Mouse (Mus musculus) embryonic facial prominence, embryonic 10.5 days (tissue): Measurements from ENCODE around the gene Gm14698. TPM values are rescaled to one million over a fixed set of nuclear protein-coding genes. Genes with fewer than 3 reads are reported as not detected.
A peak's percentile ranks its signal among the peaks of the same experiment; 100 is the strongest.
"Not testable (repeated sequence)": the region's sequence is repeated elsewhere in the genome, so short reads cannot be mapped to it uniquely, and the experiment has no call there.

Experiments
- DNase-seq: peaks from one replicate; pipeline ENCODE4 v3.0.0-alpha.2; 2017; ENCODE audit warnings: low spot score
- H3K27ac ChIP-seq: fragments of 300-500 bp; sonication (generic); replicated peaks from 2 replicates; pipeline ENCODE4 v1.5.1; 2016; ENCODE audit warnings: mild to moderate bottlenecking
- H3K27me3 ChIP-seq: fragments of 300-500 bp; sonication (generic); replicated peaks from 2 replicates; pipeline ENCODE4 v1.6.1; 2016; ENCODE audit warnings: low read depth, mild to moderate bottlenecking; ENCODE audit not compliant: poor library complexity, severe bottlenecking
- H3K36me3 ChIP-seq: fragments of 300-500 bp; sonication (generic); replicated peaks from 2 replicates; pipeline ENCODE4 v1.6.1; 2016; ENCODE audit warnings: mild to moderate bottlenecking, moderate library complexity
- H3K4me1 ChIP-seq: fragments of 300-500 bp; sonication (generic); 2 replicates; pipeline ENCODE4 v1.6.1; 2016
- H3K4me3 ChIP-seq: fragments of 300-500 bp; sonication (generic); 2 replicates; pipeline ENCODE4 v1.5.1; 2016; ENCODE audit warnings: mild to moderate bottlenecking, moderate library complexity
- H3K9me3 ChIP-seq: fragments of 300-500 bp; sonication (generic); 2 replicates; pipeline ENCODE4 v1.6.1; 2016; ENCODE audit warnings: mild to moderate bottlenecking
- WGBS: fragments of 180-500 bp; shearing (Covaris S2); methylation state at CpG from one replicate; pipeline ENCODE4 v1.1.7; 2016; 5-methylcytosine and 5-hydroxymethylcytosine counted together
- polyA plus RNA-seq: library from polyadenylated mRNA; unstranded; fragments of >200 nt; fragmentation: Nextera tagmentation; extraction: Ambion mirVana; gene quantifications from 2 replicates; pipeline ENCODE4 v1.2.1, GENCODE M21; 2016

Gm14698 gene
- polyA plus RNA-seq, result 2.5 and 3.1 TPM in 2 replicates

- 17% methylated on average over 32 of the region's 36 CpGs for WGBS
- not testable (repeated sequence) for H3K9me3 ChIP-seq, H3K4me1 ChIP-seq, H3K27me3 ChIP-seq, H3K36me3 ChIP-seq
- peak within 1 kb of the TSS; percentile 48; the same call in 1 of the 2 replicates for H3K27ac ChIP-seq
- peak within 1 kb of the TSS; percentile 48 for H3K4me3 ChIP-seq
- peak; percentile 50 for DNase-seq
Measured at GRCm38 (mm10) chrX:68821059-68821458, at the start of gene Gm14698. TSS of gene Gm14698 (plus strand) at chrX:68821093.

GRCm38 (mm10) chrX:68820449-68820848 is 444 bp upstream of the Gm14698 start:
- H3K27me3 ChIP-seq, H3K36me3 ChIP-seq, H3K27ac ChIP-seq, H3K9me3 ChIP-seq, H3K4me1 ChIP-seq: not testable (repeated sequence)
- whole genome bisulfite sequencing, result 37% methylated on average over 2 of the region's 2 CpGs
- DNase-seq, result peak; percentile 9
- peak overlapping the region; percentile 48; the same call in 1 of the 2 replicates for H3K4me3 ChIP-seq

GRCm38 (mm10) chrX:68839548-68840444 is 18.9 kb downstream of the Gm14698 start:
- H3K27me3 ChIP-seq, result no peaks in the 10 kb centered on the region
- H3K36me3 ChIP-seq, result no peaks in the 10 kb centered on the region
- H3K9me3 ChIP-seq, result no peaks in the 10 kb centered on the region
- WGBS, result 22% methylated on average over 5 of the region's 5 CpGs
- DNase-seq, result no peak
- H3K4me3 ChIP-seq, result no peak overlapping the region
- no peaks in the 10 kb centered on the region for H3K4me1 ChIP-seq
- no peak overlapping the region for H3K27ac ChIP-seq

- Histone ChIP-seq H3K4me1 (no peaks in the 10 kb centered on the region), H3K27me3 (no peaks in the 10 kb centered on the region), H3K27ac (no peak overlapping the region), H3K4me3 (no peak overlapping the region), H3K9me3 (no peaks in the 10 kb centered on the region), H3K36me3 (no peaks in the 10 kb centered on the region)
- WGBS, result 47% methylated on average over 2 of the region's 2 CpGs
- no peak for DNase-seq
Measured at GRCm38 (mm10) chrX:68865145-68865544, 44.3 kb downstream of the Gm14698 start.

Other genes starting within 250 kb of the Gm14698 start
- 65.6 and 66.7 TPM in 2 replicates for gene Fmr1, start 142.6 kb upstream of the Gm14698 start, polyA plus RNA-seq
- gene Fmr1nb, start 59.3 kb upstream of the Gm14698 start, polyA plus RNA-seq, result 0.34 TPM in 1 of 2 replicates, not detected in the other
- gene Gm6812, start 72.0 kb downstream of the Gm14698 start, polyA plus RNA-seq, result not detected in 2 replicates